Comparison of ENCODE assay signal across 22 mouse cellular contexts in the genomic region with DNA sequence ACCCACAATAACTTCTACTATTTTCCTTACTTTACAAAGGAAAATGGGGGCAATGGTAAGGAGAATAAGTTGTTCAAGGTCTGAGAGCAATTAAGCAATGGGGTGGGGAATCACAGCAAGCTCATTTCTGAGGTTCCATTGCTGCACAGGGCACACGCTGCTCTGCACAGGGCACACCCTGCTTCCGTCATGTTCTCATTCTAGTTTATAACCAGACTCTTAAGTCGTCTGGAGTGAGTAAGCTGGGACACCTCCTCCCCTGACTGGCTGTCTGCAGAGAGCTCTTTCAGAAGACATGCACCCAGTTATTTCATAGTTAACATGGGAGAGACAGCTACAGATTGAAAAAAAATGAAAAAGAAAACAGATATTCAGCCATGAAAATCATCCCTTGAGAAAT. TPM values are rescaled to one million over a fixed set of nuclear protein-coding genes. Genes with fewer than 3 reads are reported as not detected.
DNase-seq lines count a peak whose midpoint lies in the region; ATAC-seq lines count a peak whose summit lies in the region.
"Had no signal": no experiment of that assay in that cellular context is flagged by ENCODE, and none has a peak within 500 bp of the region (broad histone marks: within the 10 kb centered on the region; RNA-seq: fewer than 3 reads in every experiment).

No protein-coding gene starts in this region.

- H3K27me3 ChIP-seq in intestine, embryonic 16.5 days (replicated peaks; ENCODE audit: control insufficient read depth, insufficient read depth, low read length) = no peaks in the 10 kb centered on the region
- H3K27me3 ChIP-seq: embryonic facial prominence, embryonic 12.5 days; forebrain, embryonic 13.5 days; forebrain, embryonic 15.5 days had no signal

- H3K27ac ChIP-seq in intestine, embryonic 16.5 days (ENCODE audit: low read length) = no peak overlapping the region
- H3K27ac ChIP-seq: embryonic facial prominence, embryonic 10.5 days; embryonic facial prominence, embryonic 12.5 days; forebrain, embryonic 13.5 days had no signal

- H3K9me3 ChIP-seq in intestine, embryonic 16.5 days (ENCODE audit: control insufficient read depth, low read length) = no peaks in the 10 kb centered on the region
- H3K9me3 ChIP-seq: embryonic facial prominence, embryonic 10.5 days; embryonic facial prominence, embryonic 12.5 days; forebrain, embryonic 13.5 days; forebrain, embryonic 15.5 days had no signal

- no peak for DNase-seq in frontal cortex, postnatal 36 days (ENCODE audit: low spot score in 2 of 2)
- peak; percentile 64 for DNase-seq in brain, adult 2 months (ENCODE audit: low read depth, low spot score)
- DNase-seq in skeletal muscle tissue, adult 2 months (ENCODE audit: low read depth, low spot score) = peak; percentile 13
- no peak for DNase-seq in liver
- no peak for DNase-seq in left cerebral cortex, adult 18-20 months (ENCODE audit: low spot score in 2 of 2)
- DNase-seq: adrenal gland, adult 8-10 months; adrenal gland, postnatal 14 days; adrenal gland, postnatal 36 days; cerebellum, adult 11 months; cerebellum, adult 18-20 months; cerebellum, adult 8-10 months; cerebellum, adult 9-11 months; cerebellum, postnatal 25 days; forebrain, postnatal 0 days had no signal

- no peaks in the 10 kb centered on the region for H3K36me3 ChIP-seq in intestine, embryonic 16.5 days (ENCODE audit: control insufficient read depth, insufficient read depth, low read length)
- H3K36me3 ChIP-seq: embryonic facial prominence, embryonic 12.5 days; forebrain, embryonic 15.5 days had no signal

- H3K4me1 ChIP-seq in intestine, embryonic 16.5 days (ENCODE audit: control insufficient read depth, insufficient read depth, low read length) = no peaks in the 10 kb centered on the region
- H3K4me1 ChIP-seq: embryonic facial prominence, embryonic 10.5 days; forebrain, embryonic 13.5 days had no signal

- no peak overlapping the region for H3K4me3 ChIP-seq in intestine, embryonic 16.5 days (ENCODE audit: low read length)
- H3K4me3 ChIP-seq: embryonic facial prominence, embryonic 10.5 days; embryonic facial prominence, embryonic 12.5 days; forebrain, embryonic 13.5 days; forebrain, embryonic 15.5 days had no signal

- H3K4me2 ChIP-seq in intestine, embryonic 16.5 days (ENCODE audit: low read depth, low read length) = no peak overlapping the region
- H3K4me2 ChIP-seq: embryonic facial prominence, embryonic 12.5 days; forebrain, embryonic 13.5 days; forebrain, embryonic 15.5 days had no signal

- no peak overlapping the region for H3K9ac ChIP-seq in intestine, embryonic 16.5 days (ENCODE audit: low read depth, low read length)
- H3K9ac ChIP-seq: embryonic facial prominence, embryonic 12.5 days; forebrain, embryonic 13.5 days; forebrain, embryonic 15.5 days; forebrain, postnatal 0 days had no signal

- 31% methylated on average over 3 of the region's 3 CpGs for WGBS in intestine, embryonic 16.5 days

- ATAC-seq in frontal cortex, adult (ENCODE audit: low TSS enrichment) = peak; percentile 50; the same call in 1 of the 2 replicates
- peak; percentile 97 for ATAC-seq in intestine, embryonic 16.5 days
- ATAC-seq: activated CD4-positive, CD25-positive, alpha-beta regulatory T cell, adult 4 months; forebrain, embryonic 13.5 days; forebrain, embryonic 15.5 days; forebrain, postnatal 0 days had no signal

RNA-seq across cellular contexts. Expression of a gene that starts 30.7 kb away (rescaled TPM):
- polyA plus RNA-seq in intestine, embryonic 16.5 days (2015; fragmentation: Nextera tagmentation; extraction: Ambion mirVana) = 85.6 and 88.5 TPM in 2 replicates
- 10 to 100 TPM; 20.9 to 22.3 TPM for total RNA-seq in left cerebral cortex, adult 18-20 months (2021)
- total RNA-seq: MEL had no signal
- polyA plus RNA-seq: activated CD4-positive, CD25-positive, alpha-beta regulatory T cell, adult 4 months had no signal

Comparison
In these comparisons a context has a peak if more than half of its experiments do, and no peak if none do; other contexts are left out.
1. DNase-seq: peak in brain, adult 2 months (single experiment) and skeletal muscle tissue, adult 2 months (single experiment); none in frontal cortex, postnatal 36 days (0 of 2), liver (single experiment) and left cerebral cortex, adult 18-20 months (0 of 2).